Mouse (Mus musculus): Measurements from ENCODE around the gene Chchd3. TPM values are rescaled to one million over a fixed set of nuclear protein-coding genes. Genes with fewer than 3 reads are reported as not detected.

The Chchd3 gene
- polyA plus RNA-seq, 1 experiment from 2014 or later: 117 TPM

GRCm38 (mm10) chr6:32961477-32961876 lies 98.6 kb downstream of the Chchd3 start:
- ATAC-seq (ENCODE audit: insufficient number of reproducible peaks, low FRiP score, low TSS enrichment, low read depth) (no peak), DNase-seq (ENCODE audit: low spot score) (no peak)
- H3K9me3 ChIP-seq (ENCODE audit: control insufficient read depth, low read length): no peaks in the 10 kb centered on the region
- H3K27ac ChIP-seq (replicated peaks; ENCODE audit: low read depth, low read length): no peak overlapping the region
- H3K4me1 ChIP-seq (ENCODE audit: control insufficient read depth, insufficient read depth, low read length): no peaks in the 10 kb centered on the region
- WGBS: 65% methylated on average over 3 of the region's 3 CpGs
- no peak overlapping the region for H3K4me3 ChIP-seq (ENCODE audit: low read depth, low read length)
- no peak overlapping the region for H3K9ac ChIP-seq (ENCODE audit: low read length)
- no peaks in the 10 kb centered on the region for H3K36me3 ChIP-seq (ENCODE audit: control insufficient read depth, insufficient read depth, low read length)
- no peak overlapping the region for H3K4me2 ChIP-seq (ENCODE audit: low read depth, severe bottlenecking)
- H3K27me3 ChIP-seq (ENCODE audit: control insufficient read depth, insufficient read depth, low read length): no peaks in the 10 kb centered on the region

GRCm38 (mm10) chr6:32959816-32960550 lies 100.1 kb downstream of the Chchd3 start:
- no peaks in the 10 kb centered on the region for H3K4me1 ChIP-seq (ENCODE audit: control insufficient read depth, insufficient read depth, low read length)
- H3K27me3 ChIP-seq (ENCODE audit: control insufficient read depth, insufficient read depth, low read length): no peaks in the 10 kb centered on the region
- H3K4me3 ChIP-seq (ENCODE audit: low read depth, low read length): no peak overlapping the region
- DNase-seq (ENCODE audit: low spot score): no peak
- no peak for ATAC-seq (ENCODE audit: insufficient number of reproducible peaks, low FRiP score, low TSS enrichment, low read depth)
- no peak overlapping the region for H3K27ac ChIP-seq (replicated peaks; ENCODE audit: low read depth, low read length)
- no peaks in the 10 kb centered on the region for H3K36me3 ChIP-seq (ENCODE audit: control insufficient read depth, insufficient read depth, low read length)
- H3K9me3 ChIP-seq (ENCODE audit: control insufficient read depth, low read length): no peaks in the 10 kb centered on the region
- WGBS: 89% methylated on average over 5 of the region's 5 CpGs
- no peak overlapping the region for H3K9ac ChIP-seq (ENCODE audit: low read length)
- H3K4me2 ChIP-seq (ENCODE audit: low read depth, severe bottlenecking): no peak overlapping the region

DNA sequence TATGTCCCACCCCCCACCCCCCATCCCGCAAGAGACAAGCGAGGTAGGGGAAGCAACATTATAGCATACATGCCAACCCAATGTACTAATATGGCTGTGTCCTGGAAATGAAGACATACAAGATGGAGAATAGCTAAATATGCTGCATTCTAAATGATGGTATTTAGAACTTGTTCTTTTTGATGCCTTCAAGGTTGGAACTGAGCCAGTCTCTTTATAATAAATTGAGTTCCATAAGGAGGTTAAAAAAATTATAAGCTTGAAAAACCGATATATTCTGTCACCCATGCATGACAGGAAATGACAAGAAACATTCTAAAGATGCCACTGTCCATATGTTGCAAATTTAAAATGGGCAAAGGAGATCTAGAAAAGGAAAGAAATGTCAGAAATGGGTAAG lies 104.6 kb downstream of the Chchd3 start:
- H3K9me3 ChIP-seq (ENCODE audit: control insufficient read depth, low read length): no peaks in the 10 kb centered on the region
- WGBS: 93% methylated on average over 3 of the region's 3 CpGs
- H3K36me3 ChIP-seq (ENCODE audit: control insufficient read depth, insufficient read depth, low read length): no peaks in the 10 kb centered on the region
- no peak for DNase-seq (ENCODE audit: low spot score)
- ATAC-seq (ENCODE audit: insufficient number of reproducible peaks, low FRiP score, low TSS enrichment, low read depth): no peak
- no peak overlapping the region for H3K9ac ChIP-seq (ENCODE audit: low read length)
- H3K27me3 ChIP-seq (ENCODE audit: control insufficient read depth, insufficient read depth, low read length): no peaks in the 10 kb centered on the region
- no peak overlapping the region for H3K27ac ChIP-seq (replicated peaks; ENCODE audit: low read depth, low read length)
- no peak overlapping the region for H3K4me2 ChIP-seq (ENCODE audit: low read depth, severe bottlenecking)
- H3K4me1 ChIP-seq (ENCODE audit: control insufficient read depth, insufficient read depth, low read length): no peaks in the 10 kb centered on the region
- no peak overlapping the region for H3K4me3 ChIP-seq (ENCODE audit: low read depth, low read length)

DNA sequence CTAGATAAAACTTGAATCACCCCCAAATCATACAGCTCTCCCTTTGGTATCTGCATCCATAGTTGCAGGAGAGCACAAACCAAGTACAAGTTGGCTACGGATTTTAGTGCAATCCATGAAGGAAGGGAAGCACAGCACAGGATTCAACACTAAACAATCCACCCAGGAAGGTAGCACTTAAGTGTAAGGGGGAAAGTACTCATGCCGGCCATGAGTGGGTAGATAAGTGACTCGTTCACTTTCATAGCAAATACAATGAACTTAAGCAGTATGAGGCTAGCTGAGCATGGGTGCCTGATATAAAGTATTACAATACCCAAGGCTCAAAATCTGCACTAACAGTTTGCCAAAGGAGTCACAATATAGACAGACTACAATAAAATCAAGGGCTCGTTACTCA lies 109.1 kb downstream of the Chchd3 start:
- whole genome bisulfite sequencing: 77% methylated on average over 4 of the region's 4 CpGs
- H3K36me3 ChIP-seq (ENCODE audit: control insufficient read depth, insufficient read depth, low read length): no peaks in the 10 kb centered on the region

DNA sequence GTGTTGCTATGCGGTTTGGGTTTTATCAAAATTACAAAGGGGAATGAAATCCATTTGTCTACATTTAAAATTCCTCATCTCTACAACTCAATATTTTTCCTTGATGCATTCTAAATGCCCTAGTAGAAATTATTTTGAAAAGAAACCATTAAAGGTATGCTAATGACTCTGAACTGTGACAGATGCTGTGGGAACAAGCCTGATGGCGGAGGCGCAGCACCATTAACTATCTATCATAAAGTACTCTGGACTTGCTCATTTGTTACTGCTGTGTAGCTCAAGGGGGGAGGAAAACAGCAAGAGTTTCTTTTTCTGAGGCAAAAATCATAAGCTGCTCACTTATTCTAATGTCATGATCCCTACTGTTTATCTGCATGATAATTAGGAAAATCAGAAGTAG lies 110.4 kb downstream of the Chchd3 start:
- Histone ChIP-seq H3K9me3 (ENCODE audit: control insufficient read depth, low read length) (no peaks in the 10 kb centered on the region), H3K9ac (ENCODE audit: low read length) (no peak overlapping the region), H3K27ac (replicated peaks; ENCODE audit: low read depth, low read length) (no peak overlapping the region), H3K27me3 (ENCODE audit: control insufficient read depth, insufficient read depth, low read length) (no peaks in the 10 kb centered on the region), H3K4me2 (ENCODE audit: low read depth, severe bottlenecking) (no peak overlapping the region), H3K4me1 (ENCODE audit: control insufficient read depth, insufficient read depth, low read length) (no peaks in the 10 kb centered on the region), H3K36me3 (ENCODE audit: control insufficient read depth, insufficient read depth, low read length) (no peaks in the 10 kb centered on the region), H3K4me3 (ENCODE audit: low read depth, low read length) (no peak overlapping the region)
- DNase-seq (ENCODE audit: low spot score) (no peak), ATAC-seq (ENCODE audit: insufficient number of reproducible peaks, low FRiP score, low TSS enrichment, low read depth) (no peak)
- WGBS: 85% methylated on average over 3 of the region's 3 CpGs

More for the DNA sequence above, 109.1 kb downstream of the Chchd3 start:
- Histone ChIP-seq H3K4me1 (ENCODE audit: control insufficient read depth, insufficient read depth, low read length) (no peaks in the 10 kb centered on the region), H3K9me3 (ENCODE audit: control insufficient read depth, low read length) (no peaks in the 10 kb centered on the region), H3K27me3 (ENCODE audit: control insufficient read depth, insufficient read depth, low read length) (no peaks in the 10 kb centered on the region), H3K4me2 (ENCODE audit: low read depth, severe bottlenecking) (no peak overlapping the region), H3K4me3 (ENCODE audit: low read depth, low read length) (no peak overlapping the region), H3K9ac (ENCODE audit: low read length) (no peak overlapping the region), H3K27ac (replicated peaks; ENCODE audit: low read depth, low read length) (no peak overlapping the region)
- DNase-seq (ENCODE audit: low spot score): no peak
- ATAC-seq (ENCODE audit: insufficient number of reproducible peaks, low FRiP score, low TSS enrichment, low read depth): no peak

DNA sequence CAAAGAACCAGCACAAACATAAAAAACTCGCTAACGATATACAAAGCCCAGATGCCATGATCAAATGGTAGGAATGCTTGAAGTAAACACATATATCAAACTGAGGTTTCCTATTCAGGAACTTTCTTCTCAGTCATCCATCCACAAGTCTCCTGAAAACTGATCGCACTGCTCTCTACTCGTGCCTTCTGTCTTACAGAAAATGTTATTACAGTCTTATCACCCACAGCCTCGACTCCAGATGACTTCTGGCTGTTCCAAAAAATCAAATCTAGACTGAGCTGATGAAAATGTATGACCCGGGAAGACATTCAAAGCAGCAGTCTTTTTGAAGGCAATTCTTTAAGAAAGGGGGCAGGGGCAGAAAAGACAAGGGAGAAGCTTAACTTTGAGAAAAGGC lies 112.8 kb downstream of the Chchd3 start:
- DNase-seq (ENCODE audit: low spot score): no peak
- ATAC-seq (ENCODE audit: insufficient number of reproducible peaks, low FRiP score, low TSS enrichment, low read depth): no peak
- WGBS: 55% methylated on average over 6 of the region's 6 CpGs
- Histone ChIP-seq H3K4me3 (ENCODE audit: low read depth, low read length) (no peak overlapping the region), H3K9ac (ENCODE audit: low read length) (no peak overlapping the region), H3K27ac (replicated peaks; ENCODE audit: low read depth, low read length) (no peak overlapping the region), H3K9me3 (ENCODE audit: control insufficient read depth, low read length) (no peaks in the 10 kb centered on the region), H3K36me3 (ENCODE audit: control insufficient read depth, insufficient read depth, low read length) (no peaks in the 10 kb centered on the region), H3K4me1 (ENCODE audit: control insufficient read depth, insufficient read depth, low read length) (no peaks in the 10 kb centered on the region), H3K4me2 (ENCODE audit: low read depth, severe bottlenecking) (no peak overlapping the region), H3K27me3 (ENCODE audit: control insufficient read depth, insufficient read depth, low read length) (no peaks in the 10 kb centered on the region)

GRCm38 (mm10) chr6:32944956-32945355 lies 115.1 kb downstream of the Chchd3 start:
- Histone ChIP-seq H3K27ac (replicated peaks; ENCODE audit: low read depth, low read length) (no peak overlapping the region), H3K4me2 (ENCODE audit: low read depth, severe bottlenecking) (no peak overlapping the region), H3K36me3 (ENCODE audit: control insufficient read depth, insufficient read depth, low read length) (no peaks in the 10 kb centered on the region), H3K9ac (ENCODE audit: low read length) (no peak overlapping the region), H3K27me3 (ENCODE audit: control insufficient read depth, insufficient read depth, low read length) (no peaks in the 10 kb centered on the region), H3K9me3 (ENCODE audit: control insufficient read depth, low read length) (no peaks in the 10 kb centered on the region), H3K4me3 (ENCODE audit: low read depth, low read length) (no peak overlapping the region), H3K4me1 (ENCODE audit: control insufficient read depth, insufficient read depth, low read length) (no peaks in the 10 kb centered on the region)
- DNase-seq (ENCODE audit: low spot score) (no peak), ATAC-seq (ENCODE audit: insufficient number of reproducible peaks, low FRiP score, low TSS enrichment, low read depth) (no peak)
- WGBS: 85% methylated on average over 1 of the region's 1 CpGs

DNA sequence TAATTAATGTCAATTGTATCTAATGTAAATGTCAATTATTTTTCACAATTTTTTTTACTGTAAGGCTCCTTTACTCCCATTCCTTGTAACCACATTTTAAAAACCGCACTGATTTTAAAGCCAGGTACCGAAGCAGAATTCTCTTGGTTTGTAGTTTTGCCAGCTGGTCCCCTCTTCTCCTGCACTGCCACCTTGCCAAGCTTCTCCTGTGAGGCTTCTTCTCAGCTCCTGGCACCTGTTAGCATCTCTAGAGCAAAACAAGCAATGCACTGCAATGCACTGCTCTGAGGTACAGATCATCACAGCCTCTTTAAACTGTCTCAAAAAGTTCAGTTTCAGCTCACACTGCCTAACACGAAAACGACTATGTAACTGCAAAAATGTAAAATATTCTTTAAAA lies 116.4 kb downstream of the Chchd3 start:
- ATAC-seq (ENCODE audit: insufficient number of reproducible peaks, low FRiP score, low TSS enrichment, low read depth) (no peak), DNase-seq (ENCODE audit: low spot score) (no peak)
- H3K36me3 ChIP-seq (ENCODE audit: control insufficient read depth, insufficient read depth, low read length): no peaks in the 10 kb centered on the region
- no peak overlapping the region for H3K9ac ChIP-seq (ENCODE audit: low read length)
- WGBS: 92% methylated on average over 4 of the region's 4 CpGs
- no peaks in the 10 kb centered on the region for H3K9me3 ChIP-seq (ENCODE audit: control insufficient read depth, low read length)
- H3K4me2 ChIP-seq (ENCODE audit: low read depth, severe bottlenecking): no peak overlapping the region
- no peak overlapping the region for H3K4me3 ChIP-seq (ENCODE audit: low read depth, low read length)
- H3K27me3 ChIP-seq (ENCODE audit: control insufficient read depth, insufficient read depth, low read length): no peaks in the 10 kb centered on the region
- H3K27ac ChIP-seq (replicated peaks; ENCODE audit: low read depth, low read length): no peak overlapping the region
- H3K4me1 ChIP-seq (ENCODE audit: control insufficient read depth, insufficient read depth, low read length): no peaks in the 10 kb centered on the region

DNA sequence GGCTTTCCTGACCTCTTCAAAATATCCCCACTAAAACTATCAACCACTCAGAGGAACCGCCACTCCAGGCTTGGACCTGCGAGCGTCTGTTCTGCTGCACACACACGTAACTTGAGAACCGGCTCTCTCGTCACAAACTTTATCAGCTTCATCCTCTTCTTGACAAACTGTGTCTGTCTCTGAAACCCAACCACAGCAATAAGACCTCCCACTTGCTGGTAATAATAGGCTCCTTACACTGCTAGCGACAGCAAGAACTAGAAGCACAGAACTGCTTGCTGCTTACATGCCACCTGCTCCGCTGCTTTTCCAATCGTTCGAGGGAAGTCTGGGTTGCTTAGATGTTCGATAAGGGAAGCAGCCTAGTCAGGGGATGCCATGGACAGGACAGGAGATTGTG lies 119.8 kb downstream of the Chchd3 start:
- 0 out of 2 replicates have a peak, but pooled peaks cover 3% of the 10 kb centered on the region for H3K4me1 ChIP-seq (ENCODE audit: control insufficient read depth, insufficient read depth, low read length)
- no peak overlapping the region for H3K27ac ChIP-seq (replicated peaks; ENCODE audit: low read depth, low read length)
- no peak overlapping the region for H3K9ac ChIP-seq (ENCODE audit: low read length)
- no peak for ATAC-seq (ENCODE audit: insufficient number of reproducible peaks, low FRiP score, low TSS enrichment, low read depth)
- DNase-seq (ENCODE audit: low spot score): no peak
- H3K4me2 ChIP-seq (ENCODE audit: low read depth, severe bottlenecking): no peak overlapping the region
- H3K27me3 ChIP-seq (ENCODE audit: control insufficient read depth, insufficient read depth, low read length): no peaks in the 10 kb centered on the region
- WGBS: 40% methylated on average over 11 of the region's 11 CpGs
- no peak overlapping the region for H3K4me3 ChIP-seq (ENCODE audit: low read depth, low read length)
- no peaks in the 10 kb centered on the region for H3K9me3 ChIP-seq (ENCODE audit: control insufficient read depth, low read length)
- no peaks in the 10 kb centered on the region for H3K36me3 ChIP-seq (ENCODE audit: control insufficient read depth, insufficient read depth, low read length)
